Mouse (Mus musculus): ENCODE results near the gene Tox4. TPM values are rescaled to one million over a fixed set of nuclear protein-coding genes. Genes with fewer than 3 reads are reported as not detected.

The Tox4 gene
- polyA plus RNA-seq (2017; shearing (Covaris generic)): 116 TPM

DNA sequence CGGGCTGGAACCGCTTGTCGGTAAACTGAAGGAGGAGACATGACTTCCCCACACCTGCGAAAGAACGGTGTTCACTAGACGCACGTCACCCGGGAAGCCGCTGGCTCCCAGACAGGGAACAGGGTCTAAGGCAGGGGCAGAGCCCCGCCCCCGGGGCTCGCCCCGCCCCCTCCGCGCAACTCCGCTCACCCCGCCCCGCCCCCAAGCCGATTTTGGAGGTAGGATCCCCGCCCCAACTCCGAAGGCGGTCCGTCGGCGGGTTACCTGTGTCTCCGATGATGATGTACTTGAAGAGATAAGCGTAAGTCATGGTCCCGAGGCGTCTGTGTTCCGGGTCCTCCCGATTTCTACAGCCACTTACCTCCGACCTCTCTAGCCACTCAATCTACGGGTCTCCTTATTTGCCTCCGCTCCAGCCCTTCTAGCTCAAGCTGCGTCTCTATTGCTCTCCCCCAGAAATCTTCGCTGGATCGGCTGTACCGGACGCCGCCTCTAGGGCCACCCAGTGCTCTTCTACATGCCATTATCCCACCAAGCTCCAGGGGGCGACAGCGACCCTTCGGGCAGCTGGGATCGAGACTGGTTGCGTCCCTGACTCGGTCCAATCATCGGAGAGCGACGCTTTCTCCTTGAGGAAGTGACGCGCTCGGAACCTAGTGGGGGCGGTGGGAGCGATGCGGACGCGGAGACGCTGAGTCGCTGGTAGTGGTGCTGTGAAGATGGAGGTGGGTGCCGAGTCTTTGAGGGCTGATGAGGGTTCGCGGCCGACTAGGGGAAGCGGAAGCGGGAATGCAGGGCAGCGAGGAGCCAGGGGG lies at the start of gene Tox4, which contains the start of gene Rab2b:
TSS of gene Tox4 (plus strand) at position 215 of the 815 bp plus-strand sequence.
TSS of gene Rab2b (minus strand) at position 614 of the 815 bp plus-strand sequence.

DNA sequence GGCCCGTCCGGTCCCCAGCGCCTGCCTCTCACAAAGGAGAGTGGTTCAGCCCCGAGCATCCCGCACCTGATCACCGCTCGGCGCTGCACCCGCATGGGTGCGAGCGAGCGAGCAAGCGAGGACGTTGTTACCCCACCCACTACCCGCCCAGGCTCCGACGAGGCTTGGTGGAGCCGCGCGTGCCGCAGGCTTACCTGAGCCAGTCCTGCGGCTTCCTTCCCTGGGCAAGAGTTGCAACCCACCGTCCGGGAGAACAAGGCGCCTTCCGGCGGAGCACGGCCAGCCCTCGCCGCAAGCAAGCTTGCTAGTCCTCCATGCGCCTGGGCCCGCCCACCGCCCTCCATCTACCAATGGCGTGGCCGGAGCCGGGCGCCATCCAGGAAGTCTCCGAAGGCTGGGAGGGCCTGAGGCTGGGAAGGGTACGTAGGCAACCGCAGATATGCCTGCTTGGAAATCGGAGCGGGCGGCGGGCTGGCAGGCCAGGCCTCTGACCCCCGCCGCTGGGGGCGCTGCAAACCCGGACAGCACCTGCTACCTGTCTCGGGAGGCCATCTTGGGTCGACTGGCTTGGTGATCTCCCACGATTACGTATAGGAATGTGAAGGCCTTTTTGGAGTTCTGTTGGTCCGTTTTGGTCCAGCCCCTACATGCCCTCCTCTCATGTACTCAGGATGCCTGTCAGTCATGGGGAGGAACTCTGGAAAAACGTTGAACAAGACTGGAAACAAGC lies 21.3 kb upstream of the Tox4 start, which contains the start of gene Chd8:
TSS of gene Chd8 (minus strand) at position 297 of the 730 bp plus-strand sequence.

DNA sequence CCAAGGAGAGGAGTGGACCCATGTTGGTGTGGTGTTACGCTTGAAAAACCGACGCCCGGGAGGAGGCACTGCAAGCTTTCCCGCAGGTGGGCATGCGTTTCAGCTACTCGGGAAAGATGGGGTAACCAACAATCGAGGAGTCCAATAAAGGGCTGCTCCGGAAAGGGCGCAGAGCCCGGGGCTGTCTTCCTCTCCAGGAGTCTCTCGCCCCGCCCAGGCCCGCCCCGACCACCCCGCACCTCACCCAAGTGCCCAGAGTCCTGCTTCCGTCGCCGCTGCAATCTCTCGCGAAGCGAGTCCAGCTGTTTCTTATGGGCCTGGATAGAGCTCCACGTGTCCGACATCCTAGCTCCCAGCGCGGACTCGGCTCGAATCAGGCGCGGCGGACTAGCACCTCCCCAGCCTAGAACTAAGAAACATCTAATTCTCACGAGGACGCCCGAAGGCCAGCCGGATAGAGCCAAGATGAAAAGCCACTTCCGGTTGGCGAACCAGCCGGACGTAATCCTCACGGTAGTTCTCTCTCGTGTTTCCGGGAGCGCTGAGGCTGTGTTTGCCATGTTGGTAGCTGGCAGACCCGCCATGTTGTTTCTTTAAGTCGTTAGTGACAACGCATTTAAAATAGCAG lies 25.8 kb downstream of the Tox4 start, which contains the start of gene Mettl3:
TSS of gene Mettl3 (minus strand) at position 485 of the 628 bp plus-strand sequence.

DNA sequence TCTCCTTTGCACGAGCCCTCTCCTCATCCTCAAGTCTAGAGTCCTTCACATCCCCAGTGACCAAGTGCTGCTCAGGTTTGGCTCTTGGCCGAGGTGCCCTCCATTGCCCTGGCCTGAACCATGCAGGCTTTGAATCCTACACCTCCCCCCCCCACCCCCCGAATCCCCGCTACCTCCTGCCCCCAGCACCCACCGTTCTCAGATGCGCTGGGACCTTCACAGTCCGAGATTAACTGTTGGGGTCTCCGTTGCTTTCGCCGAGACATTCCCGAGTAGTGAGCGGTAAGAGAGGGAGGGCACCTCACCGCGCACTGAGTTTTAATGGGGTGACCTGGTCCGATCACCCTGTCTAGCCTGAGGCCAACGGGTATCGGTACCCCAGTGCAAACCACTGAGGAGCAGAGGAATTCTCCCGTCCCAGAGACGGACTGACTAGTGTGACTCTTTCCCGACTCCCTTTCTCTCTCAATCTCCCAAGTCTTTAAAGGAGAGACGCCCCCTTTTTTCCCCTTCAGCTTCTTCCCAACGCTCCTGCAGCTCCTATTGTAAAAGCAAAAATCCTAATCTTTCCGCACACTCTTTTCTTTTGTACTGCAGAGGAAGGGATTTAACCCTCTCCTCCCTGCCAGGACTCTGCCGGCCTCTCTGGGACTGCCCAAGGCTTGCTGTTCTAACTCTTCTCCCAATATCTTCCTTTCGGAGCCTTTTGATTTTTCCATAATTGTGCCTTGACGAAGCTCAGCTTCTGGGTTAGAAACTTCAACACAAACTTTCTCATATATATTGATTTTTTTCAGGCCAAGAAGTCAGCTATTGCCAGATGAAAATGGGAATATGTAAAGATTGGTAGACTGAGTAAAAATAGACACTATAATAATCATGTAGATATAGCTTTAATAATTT lies 49.2 kb downstream of the Tox4 start, which contains the start of gene Sall2:
TSS of gene Sall2 (minus strand) at position 853 of the 903 bp plus-strand sequence.

Other genes with a start within 250 kb of the Tox4 start
- gene Olfr221, start 236.7 kb upstream of the Tox4 start, polyA plus RNA-seq (2017; shearing (Covaris generic)): 0.18 TPM
- 513 TPM for gene Hnrnpc, start 175.1 kb upstream of the Tox4 start, polyA plus RNA-seq (2017; shearing (Covaris generic))
- 4.7 TPM for gene Rpgrip1, start 168.4 kb upstream of the Tox4 start, polyA plus RNA-seq (2017; shearing (Covaris generic))
- 35.8 TPM for gene Supt16, start 81.7 kb upstream of the Tox4 start, polyA plus RNA-seq (2017; shearing (Covaris generic))
- 47.8 TPM for gene Chd8, start 21.4 kb upstream of the Tox4 start, polyA plus RNA-seq (2017; shearing (Covaris generic))
- 25.7 TPM for gene Rab2b, start 399 bp downstream of the Tox4 start, polyA plus RNA-seq (2017; shearing (Covaris generic))
- 76.7 TPM for gene Mettl3, start 26.0 kb downstream of the Tox4 start, polyA plus RNA-seq (2017; shearing (Covaris generic))
- 3.3 TPM for gene Sall2, start 49.6 kb downstream of the Tox4 start, polyA plus RNA-seq (2017; shearing (Covaris generic))
- not detected for gene Olfr1513, start 77.3 kb downstream of the Tox4 start, polyA plus RNA-seq (2017; shearing (Covaris generic))
- not detected for gene Olfr1512, start 100.0 kb downstream of the Tox4 start, polyA plus RNA-seq (2017; shearing (Covaris generic))
- gene Olfr1511, start 118.2 kb downstream of the Tox4 start, polyA plus RNA-seq (2017; shearing (Covaris generic)): not detected
- not detected for gene Olfr1510, start 135.2 kb downstream of the Tox4 start, polyA plus RNA-seq (2017; shearing (Covaris generic))
- gene Olfr1509, start 163.8 kb downstream of the Tox4 start, polyA plus RNA-seq (2017; shearing (Covaris generic)): not detected
- gene Olfr1508, start 188.3 kb downstream of the Tox4 start, polyA plus RNA-seq (2017; shearing (Covaris generic)): not detected
- not detected for gene Olfr1507, start 216.6 kb downstream of the Tox4 start, polyA plus RNA-seq (2017; shearing (Covaris generic))